Mouse (Mus musculus) thymus, adult 2 months (tissue): ENCODE measurements around the gene Gm10024. TPM values are rescaled to one million over a fixed set of nuclear protein-coding genes. Genes with fewer than 3 reads are reported as not detected.
"Not testable (repeated sequence)": the region's sequence is repeated elsewhere in the genome, so short reads cannot be mapped to it uniquely, and the experiment has no call there.

Source experiments
- DNase-seq: peaks from one replicate; pipeline ENCODE4 v3.0.0; 2021
- H3K27ac ChIP-seq: fragments of 200-500 bp; 2 replicates; pipeline ENCODE4 v1.5.1; 2012; ENCODE audit warnings: low read length, control low read depth; ENCODE audit not compliant: control insufficient read depth, insufficient read depth
- H3K27me3 ChIP-seq: fragments of 200-500 bp; 2 replicates; pipeline ENCODE4 v1.6.1; 2012; ENCODE audit warnings: mild to moderate bottlenecking, low read length, moderate library complexity, mixed read lengths; ENCODE audit not compliant: control insufficient read depth, insufficient read depth
- H3K36me3 ChIP-seq: fragments of 200-500 bp; 2 replicates; pipeline ENCODE4 v1.6.1; 2012; ENCODE audit warnings: mild to moderate bottlenecking, low read length, moderate library complexity; ENCODE audit not compliant: control insufficient read depth, insufficient read depth
- H3K4me1 ChIP-seq: fragments of 200-500 bp; replicated peaks from 2 replicates; pipeline ENCODE4 v1.6.1; 2012; ENCODE audit warnings: low read length; ENCODE audit not compliant: control insufficient read depth, insufficient read depth
- H3K4me3 ChIP-seq: fragments of 200-500 bp; 2 replicates; pipeline ENCODE4 v1.5.1; 2012; ENCODE audit warnings: mild to moderate bottlenecking, low read length, control low read depth, moderate library complexity; ENCODE audit not compliant: control insufficient read depth, insufficient read depth
- CTCF ChIP-seq: fragments of 200-500 bp; IDR thresholded peaks from 2 replicates; pipeline ENCODE4 v1.5.1; 2012; ENCODE audit warnings: mild to moderate bottlenecking, control low read depth, low read length, moderate library complexity, borderline replicate concordance; ENCODE audit not compliant: control insufficient read depth, poor library complexity, insufficient read depth; ENCODE audit errors: extremely low read depth
- POLR2A ChIP-seq: fragments of 200-500 bp; IDR thresholded peaks from 2 replicates; pipeline ENCODE4 v1.6.1; 2012; ENCODE audit warnings: mild to moderate bottlenecking, low read length, control low read depth, moderate library complexity; ENCODE audit not compliant: control insufficient read depth, poor library complexity, insufficient read depth; ENCODE audit errors: extremely low read depth
- WGBS: fragments of 180-500 bp; shearing (Covaris S2); methylation state at CpG from one replicate; pipeline ENCODE4 v1.1.7; 2018; 5-methylcytosine and 5-hydroxymethylcytosine counted together
- polyA plus RNA-seq: library from polyadenylated mRNA; depleted of rRNA; stranded (reverse); fragments of >200 nt; gene quantifications from 2 replicates; pipeline ENCODE4 v1.2.3, GENCODE M21; 2012

The Gm10024 gene
- polyA plus RNA-seq, 1 experiment, result not detected

DNA sequence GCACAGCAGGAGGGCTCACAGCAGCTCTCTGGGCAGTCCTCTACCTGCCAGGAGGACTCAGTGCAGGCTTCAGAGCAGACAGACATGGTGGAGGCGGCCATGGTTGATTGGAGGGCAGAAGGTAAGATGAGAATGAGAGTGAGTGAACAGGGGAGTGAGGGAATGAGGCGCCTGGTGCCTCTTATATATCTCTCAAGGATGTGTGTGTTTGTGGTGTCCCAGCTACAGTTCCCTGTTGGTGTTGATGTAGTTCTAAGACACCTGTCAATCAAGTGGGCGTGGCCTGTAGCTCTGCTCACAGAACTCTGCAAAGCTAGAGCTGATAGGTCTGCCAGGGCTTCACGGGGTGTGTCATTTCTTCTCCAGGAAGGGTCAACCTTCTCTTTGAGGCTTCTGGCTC is 14.1 kb upstream of the Gm10024 start, which contains the start of gene Gm9508:
Gene Gm9508 (minus strand): TSS at position 101 of the 400 bp plus-strand sequence.
- Histone ChIP-seq H3K4me3 (no peak within 1 kb of the TSS), H3K4me1 (no peaks in the 10 kb centered on the region), H3K27me3 (no peaks in the 10 kb centered on the region), H3K36me3 (no peaks in the 10 kb centered on the region), H3K27ac (no peak within 1 kb of the TSS)
- no peak for DNase-seq
- WGBS, result 49% methylated on average over 4 of the region's 4 CpGs
- TF ChIP-seq CTCF, result no peak
- no peak for TF ChIP-seq POLR2A

DNA sequence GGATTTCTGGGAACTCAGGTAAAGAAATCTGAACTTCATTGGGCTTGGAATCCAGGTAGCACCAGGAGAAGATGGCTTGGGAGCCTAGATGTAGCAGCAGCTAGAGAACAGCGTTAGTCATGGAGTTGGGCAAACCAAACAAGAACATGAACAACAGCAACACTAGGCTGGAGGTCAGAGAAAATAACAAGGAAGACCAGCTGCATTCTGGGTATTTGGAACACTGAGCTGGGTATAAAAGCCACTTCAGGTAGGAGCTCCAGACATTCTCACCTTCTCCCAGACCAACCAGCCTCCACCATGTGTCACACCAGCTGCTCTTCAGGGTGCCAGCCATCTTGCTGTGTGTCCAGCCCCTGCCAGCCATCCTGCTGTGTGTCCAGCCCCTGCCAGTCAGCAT is 4.9 kb upstream of the Gm10024 start, which contains the start of gene Gm10272:
Gene Gm10272 (plus strand): TSS at position 301 of the 400 bp plus-strand sequence.
- H3K4me3 ChIP-seq, result no peak within 1 kb of the TSS
- H3K27me3 ChIP-seq, result no peaks in the 10 kb centered on the region
- DNase-seq, result no peak
- 100% methylated on average over 1 of the region's 1 CpGs for WGBS
- no peaks in the 10 kb centered on the region for H3K4me1 ChIP-seq
- TF ChIP-seq POLR2A (no peak), CTCF (no peak)
- H3K27ac ChIP-seq, result no peak within 1 kb of the TSS
- no peaks in the 10 kb centered on the region for H3K36me3 ChIP-seq

DNA sequence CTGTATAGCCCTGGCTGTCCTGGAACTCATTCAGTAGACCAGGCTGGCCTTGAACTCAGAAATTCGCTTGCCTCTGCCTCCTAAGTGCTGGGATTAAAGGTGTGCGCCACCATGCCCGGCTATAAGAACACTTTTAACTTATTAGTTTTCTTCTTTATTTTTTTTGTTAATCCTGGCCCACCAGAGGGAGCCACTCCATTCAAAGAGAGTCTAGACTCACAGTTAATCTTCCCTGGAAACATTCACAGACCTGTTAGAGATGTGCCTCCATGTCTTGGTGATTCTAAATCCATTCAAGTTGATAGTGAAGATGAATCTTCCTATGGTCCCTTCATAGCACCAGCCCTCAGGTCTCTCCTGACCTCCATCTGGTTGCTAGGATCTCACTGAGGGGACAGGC is 1.4 kb upstream of the Gm10024 start:
- DNase-seq, result no peak
- Histone ChIP-seq H3K4me3 (no peak overlapping the region), H3K36me3 (no peaks in the 10 kb centered on the region), H3K27ac (no peak overlapping the region), H3K4me1 (no peaks in the 10 kb centered on the region), H3K27me3 (no peaks in the 10 kb centered on the region)
- WGBS, result 85% methylated on average over 3 of the region's 3 CpGs
- TF ChIP-seq POLR2A (no peak), CTCF (no peak)

DNA sequence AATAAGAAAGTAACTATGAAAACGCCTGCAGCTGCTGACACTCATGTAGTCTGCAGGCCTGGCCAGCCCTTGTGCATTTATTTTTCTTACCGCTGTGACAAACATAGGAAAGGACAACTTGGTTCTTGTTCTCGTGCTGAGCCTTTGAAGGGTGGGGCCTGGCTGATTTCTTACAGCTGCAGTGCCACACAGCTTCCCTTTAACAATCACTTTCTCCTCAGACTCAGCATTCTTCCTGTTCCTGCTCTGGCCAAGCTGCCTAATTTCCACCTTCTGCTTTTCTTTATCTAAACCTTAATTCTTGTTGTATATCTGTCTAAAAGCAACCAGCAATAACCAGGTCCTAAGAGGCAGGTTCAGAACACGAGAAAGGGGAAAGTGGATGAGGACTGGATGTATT is 2.5 kb downstream of the Gm10024 start:
- TF ChIP-seq CTCF, result no peak
- no peak for TF ChIP-seq POLR2A
- Histone ChIP-seq H3K27me3 (no peaks in the 10 kb centered on the region), H3K4me1 (no peaks in the 10 kb centered on the region), H3K27ac (no peak overlapping the region), H3K4me3 (no peak overlapping the region), H3K36me3 (no peaks in the 10 kb centered on the region)
- WGBS, result 21% methylated on average over 4 of the region's 4 CpGs
- DNase-seq, result no peak

DNA sequence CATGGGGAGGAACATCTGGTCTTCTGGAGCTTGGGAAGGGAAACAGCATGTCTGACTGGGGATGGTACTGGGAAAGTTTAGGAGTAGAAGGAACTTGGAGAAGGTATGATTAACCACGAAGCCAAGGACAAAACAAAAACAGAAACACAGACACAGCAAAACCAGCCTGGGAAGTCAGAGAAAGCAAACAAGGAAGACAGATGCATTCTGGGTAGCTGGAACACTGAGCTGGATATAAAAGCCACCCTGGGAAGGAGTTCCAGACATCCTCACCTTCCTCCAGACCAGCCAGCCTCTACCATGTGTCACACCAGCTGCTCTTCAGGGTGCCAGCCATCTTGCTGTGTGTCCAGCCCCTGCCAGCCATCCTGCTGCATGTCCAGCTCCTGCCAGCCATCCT is 4.2 kb downstream of the Gm10024 start, which contains the start of gene Gm10142:
Gene Gm10142 (plus strand): TSS at position 301 of the 400 bp plus-strand sequence.
- H3K27ac ChIP-seq, result no peak within 1 kb of the TSS
- H3K4me3 ChIP-seq, result no peak within 1 kb of the TSS
- no peak for TF ChIP-seq CTCF
- no peak for TF ChIP-seq POLR2A
- no peaks in the 10 kb centered on the region for H3K36me3 ChIP-seq
- no peaks in the 10 kb centered on the region for H3K4me1 ChIP-seq
- no peaks in the 10 kb centered on the region for H3K27me3 ChIP-seq
- 91% methylated on average over 1 of the region's 1 CpGs for WGBS
- DNase-seq, result no peak

DNA sequence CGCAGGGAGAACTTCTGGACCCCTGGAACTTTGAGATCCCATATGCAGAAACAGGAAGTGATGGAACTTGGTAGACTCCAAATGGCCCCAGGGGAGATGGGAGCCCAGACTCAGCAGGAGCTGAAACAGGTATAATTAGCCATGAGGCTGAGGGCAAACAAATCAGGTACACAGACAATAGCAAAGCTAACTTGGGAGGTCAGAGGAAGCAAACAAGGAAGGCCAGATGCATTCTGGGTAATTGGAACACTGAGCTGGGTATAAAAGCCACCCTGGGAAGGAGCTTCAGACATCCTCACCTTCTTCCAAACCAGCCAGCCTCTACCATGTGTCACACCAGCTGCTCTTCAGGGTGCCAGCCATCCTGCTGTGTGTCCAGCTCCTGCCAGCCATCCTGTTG is 9.0 kb downstream of the Gm10024 start, which contains the start of gene Krtap12-1:
Gene Krtap12-1 (plus strand): TSS at position 301 of the 400 bp plus-strand sequence.
- H3K27ac ChIP-seq, H3K4me1 ChIP-seq, DNase-seq, H3K36me3 ChIP-seq, H3K4me3 ChIP-seq, H3K27me3 ChIP-seq: not testable (repeated sequence)
- WGBS, result 94% methylated on average over 1 of the region's 1 CpGs

DNA sequence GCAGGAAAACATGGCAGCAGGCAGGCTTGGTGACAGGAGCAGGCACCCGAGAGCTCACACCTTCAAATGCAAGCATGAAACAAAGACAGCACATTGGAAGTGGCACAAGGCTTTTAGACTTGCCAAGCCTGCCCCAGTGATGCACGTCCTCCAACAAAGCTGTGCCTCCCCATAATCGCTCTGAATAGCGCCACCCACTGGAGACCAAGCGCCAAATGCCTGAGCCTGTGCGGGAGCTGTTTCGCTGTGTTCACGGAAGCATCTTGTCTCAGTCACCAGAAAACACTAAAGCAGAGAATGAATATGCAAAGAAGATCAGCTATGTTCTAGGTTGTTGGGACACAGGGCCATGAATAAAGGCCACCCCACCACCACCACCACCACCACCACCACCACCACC is 13.6 kb downstream of the Gm10024 start:
- no peaks in the 10 kb centered on the region for H3K27me3 ChIP-seq
- no peak overlapping the region for H3K4me3 ChIP-seq
- 84% methylated on average over 8 of the region's 8 CpGs for WGBS
- DNase-seq, result no peak
- TF ChIP-seq POLR2A, result no peak
- no peak for TF ChIP-seq CTCF
- no peaks in the 10 kb centered on the region for H3K4me1 ChIP-seq
- no peaks in the 10 kb centered on the region for H3K36me3 ChIP-seq
- no peak overlapping the region for H3K27ac ChIP-seq
